ENCODE assay signal across 32 mouse cellular contexts in genomic region chr17:5258978-5259377, GRCm38 (mm10).
A peak's percentile ranks its signal among the peaks of the same experiment; 100 is the strongest.
DNase-seq lines count a peak whose midpoint lies in the region; ATAC-seq and TF ChIP-seq lines count a peak whose summit lies in the region.
"Had no signal": no experiment of that assay in that cellular context is flagged by ENCODE, and none has a peak within 500 bp of the region (broad histone marks: within the 10 kb centered on the region; RNA-seq: fewer than 3 reads in every experiment).

No protein-coding gene starts in this region.

- no peaks in the 10 kb centered on the region for H3K27me3 ChIP-seq in heart, postnatal 0 days (ENCODE audit: control insufficient read depth, insufficient read depth, low read length)
- no peaks in the 10 kb centered on the region for H3K27me3 ChIP-seq in heart, embryonic 11.5 days (ENCODE audit: control insufficient read depth, insufficient read depth, low read length)
- no peaks in the 10 kb centered on the region for H3K27me3 ChIP-seq in liver, postnatal 0 days (ENCODE audit: insufficient read depth, low read length)
- no peaks in the 10 kb centered on the region for H3K27me3 ChIP-seq in MEL (ENCODE audit: control insufficient read depth in 1 of 2, insufficient read depth in 2 of 2, low read length in 2 of 2)
- H3K27me3 ChIP-seq in liver, embryonic 12.5 days (replicated peaks), result no peaks in the 10 kb centered on the region
- H3K27me3 ChIP-seq in lung, postnatal 0 days (replicated peaks; ENCODE audit: insufficient read depth, low read length), result no peaks in the 10 kb centered on the region
- H3K27me3 ChIP-seq: embryonic facial prominence, embryonic 12.5 days; forebrain, embryonic 15.5 days; heart, embryonic 12.5 days; hindbrain, embryonic 15.5 days; limb, embryonic 12.5 days; liver, embryonic 15.5 days; lung, embryonic 15.5 days had no signal

- H3K4me2 ChIP-seq in heart, postnatal 0 days (ENCODE audit: low read depth, low read length), result no peak overlapping the region
- no peak overlapping the region for H3K4me2 ChIP-seq in heart, embryonic 11.5 days
- no peak overlapping the region for H3K4me2 ChIP-seq in liver, postnatal 0 days (ENCODE audit: low read depth, low read length)
- H3K4me2 ChIP-seq in liver, embryonic 12.5 days, result no peak overlapping the region
- no peak overlapping the region for H3K4me2 ChIP-seq in lung, postnatal 0 days (replicated peaks; ENCODE audit: low read depth, low read length)
- H3K4me2 ChIP-seq: embryonic facial prominence, embryonic 12.5 days; forebrain, embryonic 15.5 days; heart, embryonic 12.5 days; hindbrain, embryonic 15.5 days; limb, embryonic 12.5 days; liver, embryonic 15.5 days; lung, embryonic 15.5 days had no signal

- TF ChIP-seq CTCF in heart, postnatal 0 days (IDR thresholded peaks at IDR 0.05; ENCODE audit: low read depth), result no peak
- TF ChIP-seq CTCF in liver, postnatal 0 days (IDR thresholded peaks at IDR 0.05; ENCODE audit: low read depth), result no peak
- no peak for TF ChIP-seq CTCF in MEL (IDR thresholded peaks at IDR 0.05 in 2 of 3, conservative IDR thresholded peaks at IDR 0.05 in 1 of 3; ENCODE audit: control insufficient read depth in 1 of 3, insufficient read depth in 1 of 3, low read depth in 2 of 3, low read length in 3 of 3, poor library complexity in 1 of 3, severe bottlenecking in 1 of 3)
- TF ChIP-seq CTCF in lung, postnatal 0 days (IDR thresholded peaks at IDR 0.05), result no peak

- no peak overlapping the region for H3K9ac ChIP-seq in heart, postnatal 0 days (replicated peaks; ENCODE audit: low read depth, low read length)
- no peak overlapping the region for H3K9ac ChIP-seq in heart, embryonic 11.5 days (ENCODE audit: low read depth, low read length)
- H3K9ac ChIP-seq in liver, postnatal 0 days (replicated peaks), result no peak overlapping the region
- H3K9ac ChIP-seq in MEL (ENCODE audit: control insufficient read depth, low read depth, low read length, poor library complexity, severe bottlenecking), result no peak overlapping the region
- no peak overlapping the region for H3K9ac ChIP-seq in liver, embryonic 12.5 days
- no peak overlapping the region for H3K9ac ChIP-seq in lung, postnatal 0 days (replicated peaks; ENCODE audit: low read depth)
- H3K9ac ChIP-seq: embryonic facial prominence, embryonic 12.5 days; forebrain, embryonic 15.5 days; heart, embryonic 12.5 days; hindbrain, embryonic 15.5 days; limb, embryonic 12.5 days; liver, embryonic 15.5 days; lung, embryonic 15.5 days had no signal

- no peak for ATAC-seq in heart, postnatal 0 days (ENCODE audit: insufficient read depth, low read depth)
- ATAC-seq in heart, embryonic 11.5 days (replicated peaks; ENCODE audit: insufficient number of reproducible peaks, low FRiP score, low TSS enrichment), result no peak
- no peak for ATAC-seq in liver, postnatal 0 days
- peak; percentile 57; the same call in 1 of the 2 replicates for ATAC-seq in liver, embryonic 12.5 days
- no peak for ATAC-seq in lung, postnatal 0 days
- ATAC-seq: activated CD4-positive, CD25-positive, alpha-beta regulatory T cell, adult 4 months; CD4-positive, CD25-positive, alpha-beta regulatory T cell, adult 4 months; forebrain, embryonic 15.5 days; inflammation-experienced regulatory T-cells, adult 6 months had no signal

- no peaks in the 10 kb centered on the region for H3K9me3 ChIP-seq in heart, postnatal 0 days (replicated peaks; ENCODE audit: control insufficient read depth, low read length)
- H3K9me3 ChIP-seq in heart, embryonic 11.5 days (replicated peaks; ENCODE audit: control insufficient read depth, low read length), result no peaks in the 10 kb centered on the region
- no peaks in the 10 kb centered on the region for H3K9me3 ChIP-seq in liver, postnatal 0 days (ENCODE audit: low read length)
- H3K9me3 ChIP-seq in MEL (replicated peaks; ENCODE audit: insufficient read depth, low read length), result no peaks in the 10 kb centered on the region
- no peaks in the 10 kb centered on the region for H3K9me3 ChIP-seq in liver, embryonic 12.5 days (replicated peaks)
- H3K9me3 ChIP-seq in lung, postnatal 0 days (ENCODE audit: low read length), result no peaks in the 10 kb centered on the region
- H3K9me3 ChIP-seq: embryonic facial prominence, embryonic 12.5 days; forebrain, embryonic 15.5 days; heart, embryonic 12.5 days; hindbrain, embryonic 10.5 days; hindbrain, embryonic 15.5 days; limb, embryonic 12.5 days; liver, embryonic 15.5 days; lung, embryonic 15.5 days had no signal

- no peak for DNase-seq in heart, postnatal 0 days (ENCODE audit: low spot score)
- peak; percentile 36 for DNase-seq in liver
- no peak for DNase-seq in liver, postnatal 0 days
- peak; percentile 29 for DNase-seq in MEL (ENCODE audit: low read depth, low spot score)
- DNase-seq in lung, postnatal 0 days (ENCODE audit: low spot score), result no peak
- DNase-seq in B cell, adult 2 months, result no peak
- DNase-seq: adrenal gland, adult 2 months; cerebellum, adult 2 months; cerebellum, postnatal 25 days; gastrocnemius, postnatal 25 days; heart, adult 11 months; heart, postnatal 14 days; kidney, adult 8-10 months; kidney, postnatal 10 days; lung, postnatal 36 days; right cerebral cortex, postnatal 4 days; thymus, adult 18-20 months; thymus, postnatal 25 days had no signal

- TF ChIP-seq EP300 in heart, postnatal 0 days (IDR thresholded peaks at IDR 0.05; ENCODE audit: low read depth), result no peak
- no peak for TF ChIP-seq EP300 in liver, postnatal 0 days (IDR thresholded peaks at IDR 0.05; ENCODE audit: low read depth)
- TF ChIP-seq EP300 in MEL (IDR thresholded peaks at IDR 0.05; ENCODE audit: low read depth in 1 of 2, low read length in 2 of 2), result no peak
- no peak for TF ChIP-seq EP300 in lung, postnatal 0 days (IDR thresholded peaks at IDR 0.05)

- peaks cover 7% of the 10 kb centered on the region; the same call in 1 of the 2 replicates for H3K4me1 ChIP-seq in heart, postnatal 0 days (ENCODE audit: control insufficient read depth, insufficient read depth)
- H3K4me1 ChIP-seq in heart, embryonic 11.5 days (ENCODE audit: control insufficient read depth, insufficient read depth, low read length), result peaks cover 10% of the 10 kb centered on the region; the same call in 1 of the 2 replicates
- peaks cover 36% of the 10 kb centered on the region for H3K4me1 ChIP-seq in liver, postnatal 0 days (ENCODE audit: insufficient read depth)
- H3K4me1 ChIP-seq in MEL (ENCODE audit: control insufficient read depth in 1 of 2, insufficient read depth in 2 of 2, low read length in 2 of 2), result no peaks in the 10 kb centered on the region
- peaks cover 27% of the 10 kb centered on the region for H3K4me1 ChIP-seq in liver, embryonic 12.5 days
- H3K4me1 ChIP-seq in lung, postnatal 0 days (ENCODE audit: insufficient read depth, low read depth, low read length), result peaks cover 7% of the 10 kb centered on the region; the same call in 1 of the 2 replicates

- 79% methylated on average over 9 of the region's 9 CpGs for WGBS in heart, postnatal 0 days
- 79% methylated on average over 9 of the region's 9 CpGs for WGBS in heart, embryonic 11.5 days (ENCODE audit: insufficient replicate concordance)
- 74% methylated on average over 9 of the region's 9 CpGs for WGBS in liver, postnatal 0 days (ENCODE audit: insufficient replicate concordance)
- 58% methylated on average over 9 of the region's 9 CpGs for WGBS in liver, embryonic 12.5 days (ENCODE audit: insufficient replicate concordance)
- WGBS in lung, postnatal 0 days, result 70% methylated on average over 9 of the region's 9 CpGs

- peak overlapping the region; percentile 30 for H3K27ac ChIP-seq in heart, postnatal 0 days (ENCODE audit: low read depth)
- no peak overlapping the region for H3K27ac ChIP-seq in heart, embryonic 11.5 days (ENCODE audit: low read depth, low read length)
- no peak overlapping the region for H3K27ac ChIP-seq in liver, postnatal 0 days (ENCODE audit: low read depth)
- no peak overlapping the region for H3K27ac ChIP-seq in MEL (ENCODE audit: control insufficient read depth, low read depth, low read length)
- no peak overlapping the region for H3K27ac ChIP-seq in liver, embryonic 12.5 days
- no peak overlapping the region for H3K27ac ChIP-seq in lung, postnatal 0 days (ENCODE audit: low read length)
- H3K27ac ChIP-seq: embryonic facial prominence, embryonic 12.5 days; forebrain, embryonic 15.5 days; hindbrain, embryonic 10.5 days; hindbrain, embryonic 15.5 days; limb, embryonic 12.5 days; liver, embryonic 15.5 days; lung, embryonic 15.5 days; stomach, postnatal 0 days had no signal

- no peak overlapping the region for H3K4me3 ChIP-seq in heart, postnatal 0 days (ENCODE audit: low read depth, low read length)
- H3K4me3 ChIP-seq in heart, embryonic 11.5 days (ENCODE audit: low read depth, low read length), result no peak overlapping the region
- H3K4me3 ChIP-seq in liver, postnatal 0 days (ENCODE audit: low read depth, low read length), result no peak overlapping the region
- no peak overlapping the region for H3K4me3 ChIP-seq in MEL (ENCODE audit: control insufficient read depth in 1 of 2, insufficient read depth in 1 of 2, low read depth in 2 of 2, low read length in 2 of 2)
- no peak overlapping the region for H3K4me3 ChIP-seq in liver, embryonic 12.5 days
- no peak overlapping the region for H3K4me3 ChIP-seq in lung, postnatal 0 days (ENCODE audit: low read depth, low read length)
- H3K4me3 ChIP-seq: embryonic facial prominence, embryonic 12.5 days; forebrain, embryonic 15.5 days; heart, embryonic 12.5 days; hindbrain, embryonic 10.5 days; hindbrain, embryonic 15.5 days; limb, embryonic 12.5 days; liver, embryonic 15.5 days; lung, embryonic 15.5 days had no signal

- peaks cover 3% of the 10 kb centered on the region; the same call in 1 of the 2 replicates for H3K36me3 ChIP-seq in heart, postnatal 0 days (replicated peaks; ENCODE audit: control insufficient read depth, insufficient read depth, low read length)
- no peaks in the 10 kb centered on the region for H3K36me3 ChIP-seq in heart, embryonic 11.5 days (ENCODE audit: control insufficient read depth, insufficient read depth, low read length)
- H3K36me3 ChIP-seq in liver, postnatal 0 days (replicated peaks; ENCODE audit: insufficient read depth, low read length), result peaks cover 2% of the 10 kb centered on the region; the same call in 1 of the 2 replicates
- H3K36me3 ChIP-seq in MEL (ENCODE audit: control insufficient read depth in 1 of 2, insufficient read depth in 2 of 2, low read length in 2 of 2), result no peaks in the 10 kb centered on the region; a peak in 1 of 4 replicates
- peaks cover 2% of the 10 kb centered on the region; the same call in 1 of the 2 replicates for H3K36me3 ChIP-seq in liver, embryonic 12.5 days
- H3K36me3 ChIP-seq in lung, postnatal 0 days (ENCODE audit: insufficient read depth, low read length), result no peaks in the 10 kb centered on the region
- H3K36me3 ChIP-seq: forebrain, embryonic 15.5 days; heart, embryonic 12.5 days; hindbrain, embryonic 15.5 days; limb, embryonic 12.5 days; lung, embryonic 15.5 days had no signal

- no peak for TF ChIP-seq RAD21 in MEL (IDR thresholded peaks at IDR 0.05; ENCODE audit: low read depth, low read length)

- TF ChIP-seq POLR2A in MEL (IDR thresholded peaks at IDR 0.05; ENCODE audit: control insufficient read depth in 1 of 2, insufficient read depth in 1 of 2, low read depth in 1 of 2, low read length in 2 of 2, poor library complexity in 1 of 2), result no peak

- no peaks in the 10 kb centered on the region for H3K79me2 ChIP-seq in MEL (ENCODE audit: control insufficient read depth, insufficient read depth, low read length, poor library complexity)

TF ChIP-seq in MEL, 35 proteins besides CTCF, POLR2A, EP300 and RAD21 (continues in another document):
- TF ChIP-seq MAX (IDR thresholded peaks at IDR 0.05; ENCODE audit: low read length), result no peak
- no peak for TF ChIP-seq MAZ (IDR thresholded peaks at IDR 0.05; ENCODE audit: low read depth, low read length)

Comparison
In these comparisons a context has a peak if more than half of its experiments do, and no peak if none do; other contexts are left out.
1. DNase-seq: peak in liver (single experiment) and MEL (single experiment); none in heart, postnatal 0 days (single experiment), liver, postnatal 0 days (single experiment), lung, postnatal 0 days (single experiment) and B cell, adult 2 months (0 of 2).